Comparison of ENCODE assay signal across 8 mouse cellular contexts in the genomic region with DNA sequence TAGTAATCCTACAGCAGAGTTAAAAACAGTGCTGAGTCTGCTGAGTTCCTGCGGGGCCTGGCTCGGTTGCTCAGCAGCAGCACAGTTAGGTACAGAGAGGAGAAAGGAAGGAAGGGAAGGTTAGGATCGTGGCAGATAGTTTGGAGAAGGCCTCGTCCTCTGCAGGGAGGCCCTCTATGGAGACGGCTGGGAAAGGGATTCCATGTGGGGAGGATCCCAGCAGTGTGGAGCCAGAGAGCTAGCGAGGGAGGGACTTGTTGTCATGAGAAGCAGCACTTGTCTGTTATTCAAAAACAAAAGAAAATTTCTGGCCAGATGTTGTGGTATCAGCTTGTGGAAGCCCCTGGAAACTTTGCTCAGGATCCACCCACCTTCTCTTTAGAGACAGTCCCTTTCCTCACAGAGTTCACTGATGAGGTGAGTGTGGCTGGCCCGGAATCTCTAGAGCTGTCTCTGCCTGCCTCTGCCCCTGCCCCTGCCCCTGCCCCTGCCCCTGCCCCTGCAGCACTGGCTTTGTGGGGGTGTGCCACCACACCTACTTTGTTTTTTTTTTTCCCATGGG. TPM values are rescaled to one million over a fixed set of nuclear protein-coding genes. Genes with fewer than 3 reads are reported as not detected.
A peak's percentile ranks its signal among the peaks of the same experiment; 100 is the strongest.
DNase-seq lines count a peak whose midpoint lies in the region; ATAC-seq lines count a peak whose summit lies in the region.

No protein-coding gene starts in this region.

- peaks cover 98% of the 10 kb centered on the region for H3K4me1 ChIP-seq in megakaryocyte, embryonic 14.5 days
- peaks cover 24 to 87% of the 10 kb centered on the region in 2 experiments for H3K4me1 ChIP-seq in heart, embryonic 14.5 days (ENCODE audit: control insufficient read depth in 2 of 2, insufficient read depth in 2 of 2, low read length in 2 of 2)

- H3K27me3 ChIP-seq in megakaryocyte, embryonic 14.5 days (replicated peaks): no peaks in the 10 kb centered on the region
- no peaks in the 10 kb centered on the region for H3K27me3 ChIP-seq in heart, embryonic 14.5 days (ENCODE audit: control insufficient read depth, insufficient read depth, low read length)

- DNase-seq in frontal cortex, postnatal 36 days (ENCODE audit: low spot score in 2 of 2): no peak
- DNase-seq in lung, postnatal 10 days: peak; percentile 57
- DNase-seq in retina, embryonic 14.5 days (ENCODE audit: low spot score): no peak

- peaks cover 51% of the 10 kb centered on the region for H3K36me3 ChIP-seq in megakaryocyte, embryonic 14.5 days (replicated peaks; ENCODE audit: low read length)
- no peaks in the 10 kb centered on the region for H3K36me3 ChIP-seq in heart, embryonic 14.5 days (ENCODE audit: control insufficient read depth, insufficient read depth, low read length)

- peak overlapping the region; percentile 1 to 29; a peak in 3 of 4 replicates for H3K27ac ChIP-seq in heart, embryonic 14.5 days (replicated peaks in 1 of 2; ENCODE audit: control insufficient read depth in 1 of 2, insufficient read depth in 1 of 2, low read depth in 2 of 2, low read length in 2 of 2)

- peak overlapping the region; percentile 46 for H3K4me3 ChIP-seq in megakaryocyte, embryonic 14.5 days (replicated peaks)
- H3K4me3 ChIP-seq in heart, embryonic 14.5 days (ENCODE audit: control insufficient read depth in 1 of 2, insufficient read depth in 1 of 2, low read depth in 1 of 2, low read length in 2 of 2): no peak overlapping the region

- H3K9me3 ChIP-seq in megakaryocyte, embryonic 14.5 days: no peaks in the 10 kb centered on the region
- no peaks in the 10 kb centered on the region for H3K9me3 ChIP-seq in heart, embryonic 14.5 days (ENCODE audit: control insufficient read depth, low read length)

- H3K4me2 ChIP-seq in heart, embryonic 14.5 days (ENCODE audit: low read length): peak overlapping the region; percentile 44

- WGBS in heart, embryonic 14.5 days: 13% methylated on average over 7 of the region's 7 CpGs

- 0 out of 2 replicates have a peak overlapping the region, but pooled peaks have one; percentile 32 for H3K9ac ChIP-seq in heart, embryonic 14.5 days (ENCODE audit: low read length)

- 0 out of 2 replicates have a peak, but pooled peaks have one; percentile 22 for ATAC-seq in frontal cortex, adult (ENCODE audit: low TSS enrichment)
- ATAC-seq in megakaryocyte, adult 5-6 weeks (ENCODE audit: poor library complexity, severe bottlenecking): no peak
- peak; percentile 73 for ATAC-seq in heart, embryonic 14.5 days (ENCODE audit: insufficient number of reproducible peaks, insufficient read depth, low FRiP score, low read depth)
- ATAC-seq in monocyte, adult 5-6 weeks (replicated peaks; ENCODE audit: insufficient number of reproducible peaks, low FRiP score, low TSS enrichment, poor library complexity, severe bottlenecking): no peak

RNA-seq across cellular contexts. Expression of gene Dyrk1a, which starts 11.1 kb away (rescaled TPM):
- 5.9 and 6.5 TPM in 2 replicates for polyA plus RNA-seq in megakaryocyte, embryonic 14.5 days (2012; ENCODE audit: insufficient read depth, low replicate concordance)
- 65.9 and 67.4 TPM in 2 replicates for total RNA-seq in megakaryocyte, adult 5-6 weeks (2015)
- total RNA-seq in megakaryocyte, adult 5-6 weeks (2017): 62.2 and 66.8 TPM in 2 replicates
- 12.2 and 12.3 TPM in 2 replicates for polyA plus RNA-seq in heart, embryonic 14.5 days (2014; fragmentation: Nextera tagmentation; extraction: Ambion mirVana)
- total RNA-seq in monocyte, adult 5-6 weeks (2017): 87.6 to 107 TPM (median 95.1 TPM) in 3 replicates

RNA-seq across cellular contexts. Expression of gene Vps26c, which starts 54.3 kb away (rescaled TPM):
- polyA plus RNA-seq in megakaryocyte, embryonic 14.5 days (2012; ENCODE audit: insufficient read depth, low replicate concordance): 2.8 and 3.1 TPM in 2 replicates
- 39.2 and 43.3 TPM in 2 replicates for total RNA-seq in megakaryocyte, adult 5-6 weeks (2015)
- 45.6 and 46.0 TPM in 2 replicates for total RNA-seq in megakaryocyte, adult 5-6 weeks (2017)
- polyA plus RNA-seq in heart, embryonic 14.5 days (2014; fragmentation: Nextera tagmentation; extraction: Ambion mirVana): 49.4 and 56.3 TPM in 2 replicates
- 27.9 to 44.3 TPM (median 39.2 TPM) in 3 replicates for total RNA-seq in monocyte, adult 5-6 weeks (2017)

Comparison
In these comparisons a context has a peak if more than half of its experiments do, and no peak if none do; other contexts are left out.
1. ATAC-seq: peak in frontal cortex, adult (single experiment) and heart, embryonic 14.5 days (single experiment); none in megakaryocyte, adult 5-6 weeks (single experiment) and monocyte, adult 5-6 weeks (single experiment).